In genomic region chr10:115383644-115384220, GRCm38 (mm10) we compare ENCODE assay signal across 8 mouse cellular contexts. TPM values are rescaled to one million over a fixed set of nuclear protein-coding genes. Genes with fewer than 3 reads are reported as not detected.
A peak's percentile ranks its signal among the peaks of the same experiment; 100 is the strongest.
DNase-seq lines count a peak whose midpoint lies in the region; ATAC-seq and TF ChIP-seq lines count a peak whose summit lies in the region.

No protein-coding gene starts in this region.

- no peak for TF ChIP-seq POLR2A in cerebellum, adult 2 months (IDR thresholded peaks at IDR 0.05; ENCODE audit: borderline replicate concordance, insufficient read depth, low read length)

- TF ChIP-seq CTCF in cerebellum, adult 2 months (IDR thresholded peaks at IDR 0.05; ENCODE audit: borderline replicate concordance, insufficient read depth, low read depth, low read length): no peak

- H3K36me3 ChIP-seq in embryonic facial prominence, embryonic 14.5 days (ENCODE audit: control insufficient read depth, insufficient read depth, low read length): 0 out of 2 replicates have a peak, but pooled peaks cover 4% of the 10 kb centered on the region
- H3K36me3 ChIP-seq in limb, embryonic 10.5 days: peaks cover 28% of the 10 kb centered on the region

- H3K4me2 ChIP-seq in embryonic facial prominence, embryonic 14.5 days (ENCODE audit: low read depth, low read length): peak overlapping the region; percentile 70

- peak overlapping the region; percentile 83 for H3K4me3 ChIP-seq in cerebellum, adult 2 months (replicated peaks; ENCODE audit: insufficient read depth, low read depth, low read length)
- H3K4me3 ChIP-seq in embryonic facial prominence, embryonic 14.5 days (ENCODE audit: low read depth, low read length): peak overlapping the region; percentile 97
- H3K4me3 ChIP-seq in limb, embryonic 10.5 days: peak overlapping the region; percentile 91

- H3K9me3 ChIP-seq in embryonic facial prominence, embryonic 14.5 days (ENCODE audit: control insufficient read depth, low read length): no peaks in the 10 kb centered on the region
- no peaks in the 10 kb centered on the region for H3K9me3 ChIP-seq in limb, embryonic 10.5 days (replicated peaks)

- no peaks in the 10 kb centered on the region for H3K27me3 ChIP-seq in cerebellum, adult 2 months (ENCODE audit: control insufficient read depth, insufficient read depth, low read length)
- H3K27me3 ChIP-seq in embryonic facial prominence, embryonic 14.5 days (replicated peaks; ENCODE audit: control insufficient read depth, insufficient read depth, low read length): no peaks in the 10 kb centered on the region
- H3K27me3 ChIP-seq in limb, embryonic 10.5 days (ENCODE audit: low read depth, poor library complexity, severe bottlenecking): no peaks in the 10 kb centered on the region

- intact Hi-C loops in left cerebral cortex, postnatal 36 days (cut with DNase I): loop anchor here (2.0 kb wide), 2 partner anchors 21 to 69 kb away; partner anchors contain the start of genes Rab21 and Tmem19

- no peak for DNase-seq in cerebellum, adult 2 months
- no peak for DNase-seq in cerebellum, adult 18-20 months
- peak; percentile 63 for DNase-seq in 3T3-L1 (ENCODE audit: low read depth, low spot score)
- DNase-seq in embryonic facial prominence, embryonic 14.5 days (ENCODE audit: low spot score): peak; percentile 38
- DNase-seq in limb, embryonic 10.5 days (ENCODE audit: low spot score): no peak
- peak; percentile 32 for DNase-seq in retina, postnatal 1 day
- no peak for DNase-seq in left cerebral cortex, postnatal 36 days (ENCODE audit: low spot score in 2 of 2)
- DNase-seq in spleen, postnatal 36 days (ENCODE audit: low spot score in 2 of 2): no peak

- H3K27ac ChIP-seq in cerebellum, adult 2 months (ENCODE audit: insufficient read depth, low read length): peak overlapping the region; percentile 96
- H3K27ac ChIP-seq in embryonic facial prominence, embryonic 14.5 days (replicated peaks; ENCODE audit: low read depth, low read length): peak overlapping the region; percentile 99
- H3K27ac ChIP-seq in limb, embryonic 10.5 days: peak overlapping the region; percentile 98

- peaks cover 7% of the 10 kb centered on the region; the same call in 1 of the 2 replicates for H3K4me1 ChIP-seq in cerebellum, adult 2 months (ENCODE audit: control insufficient read depth, insufficient read depth, low read length)
- peaks cover 22% of the 10 kb centered on the region for H3K4me1 ChIP-seq in embryonic facial prominence, embryonic 14.5 days (ENCODE audit: control insufficient read depth, insufficient read depth, low read length)
- peaks cover 21% of the 10 kb centered on the region for H3K4me1 ChIP-seq in limb, embryonic 10.5 days

- ATAC-seq in embryonic facial prominence, embryonic 14.5 days (ENCODE audit: low read depth): no peak

- H3K9ac ChIP-seq in embryonic facial prominence, embryonic 14.5 days (ENCODE audit: low read depth, low read length): peak overlapping the region; percentile 97

- under 1% methylated on average over 15 of the region's 15 CpGs for WGBS in cerebellum, adult 2 months
- WGBS in embryonic facial prominence, embryonic 14.5 days: under 1% methylated on average over 15 of the region's 15 CpGs
- WGBS in limb, embryonic 10.5 days: 7% methylated on average over 15 of the region's 15 CpGs

RNA-seq across cellular contexts. Expression of gene Thap2, which starts 0.5 kb away (rescaled TPM):
- 14.6 and 15.1 TPM in 2 replicates for polyA plus RNA-seq in cerebellum, adult 2 months (2012; rRNA removed)
- polyA plus RNA-seq in embryonic facial prominence, embryonic 14.5 days (2014; fragmentation: Nextera tagmentation; extraction: Ambion mirVana): 14.3 and 15.6 TPM in 2 replicates
- 21.7 and 24.0 TPM in 2 replicates for polyA plus RNA-seq in limb, embryonic 10.5 days (2016; fragmentation: Nextera tagmentation; extraction: Ambion mirVana)
- 10 to 100 TPM; 14.1 to 18.6 TPM for total RNA-seq in left cerebral cortex, postnatal 36 days (2021)

RNA-seq across cellular contexts. Expression of gene Zfc3h1, which starts 1.0 kb away (rescaled TPM):
- polyA plus RNA-seq in cerebellum, adult 2 months (2012; rRNA removed): 94.4 and 98.8 TPM in 2 replicates
- polyA plus RNA-seq in embryonic facial prominence, embryonic 14.5 days (2014; fragmentation: Nextera tagmentation; extraction: Ambion mirVana): 26.6 and 27.4 TPM in 2 replicates
- 16.7 and 18.0 TPM in 2 replicates for polyA plus RNA-seq in limb, embryonic 10.5 days (2016; fragmentation: Nextera tagmentation; extraction: Ambion mirVana)
- 10 to 100 TPM; 36.9 to 60.8 TPM for total RNA-seq in left cerebral cortex, postnatal 36 days (2021)

RNA-seq across cellular contexts. Expression of gene Tmem19, which starts 21.4 kb away (rescaled TPM):
- polyA plus RNA-seq in cerebellum, adult 2 months (2012; rRNA removed): 26.6 and 27.1 TPM in 2 replicates
- 29.3 and 36.2 TPM in 2 replicates for polyA plus RNA-seq in embryonic facial prominence, embryonic 14.5 days (2014; fragmentation: Nextera tagmentation; extraction: Ambion mirVana)
- 21.2 and 26.2 TPM in 2 replicates for polyA plus RNA-seq in limb, embryonic 10.5 days (2016; fragmentation: Nextera tagmentation; extraction: Ambion mirVana)
- total RNA-seq in left cerebral cortex, postnatal 36 days (2021): 10 to 100 TPM; 43.2 to 50.2 TPM

Comparison
In these comparisons a context has a peak if more than half of its experiments do, and no peak if none do; other contexts are left out.
1. DNase-seq: peak in 3T3-L1 (single experiment), embryonic facial prominence, embryonic 14.5 days (single experiment) and retina, postnatal 1 day (single experiment); none in cerebellum, adult 2 months (0 of 2), cerebellum, adult 18-20 months (0 of 2), limb, embryonic 10.5 days (single experiment), left cerebral cortex, postnatal 36 days (0 of 2) and spleen, postnatal 36 days (0 of 2).
2. Peak in every context shown above with its lines, with median percentiles within 50 percentile points of each other: H3K27ac ChIP-seq and H3K4me3 ChIP-seq.